Mouse (Mus musculus): ENCODE results near the gene Epha2.

- TF ChIP-seq POLR2A (IDR thresholded peaks at IDR 0.05; ENCODE audit: low read depth, low read length) (no peak), CTCF (IDR thresholded peaks at IDR 0.05; ENCODE audit: extremely low read depth, insufficient read length, insufficient replicate concordance, low read depth, low read length) (no peak)
These were observed 21.7 kb upstream of the Epha2 start for GRCm38 (mm10) chr4:141279327-141279726.

All from small intestine, adult 2 months (tissue).